Mouse (Mus musculus) limb, embryonic 11.5 days (tissue): ENCODE measurements at regions not wholly inside any gene's neighbourhood (a gene's known extent, or its start where the extent isn't known, plus 50 kb on each side); places are given as distances from the start of the nearest gene placed in this dataset.

Source experiments
- ATAC-seq: fragments of 200-750 bp; cut with Nextera tagmentation; 2 replicates; pipeline ENCODE4 v1.8.0; 2017; ENCODE audit warnings: low read depth; ENCODE audit not compliant: insufficient number of reproducible peaks, low FRiP score, low TSS enrichment
- DNase-seq: peaks from one replicate; pipeline ENCODE4 v3.0.0-alpha.2; 2015; ENCODE audit warnings: low spot score
- H3K27ac ChIP-seq: fragments of 300-500 bp; sonication (generic); replicated peaks from 2 replicates; pipeline ENCODE4 v1.5.1; 2014; ENCODE audit warnings: low read depth, mild to moderate bottlenecking, low read length
- H3K27me3 ChIP-seq: fragments of 300-500 bp; sonication (generic); 2 replicates; pipeline ENCODE4 v1.6.1; 2014; ENCODE audit warnings: mild to moderate bottlenecking, low read length, mixed read lengths; ENCODE audit not compliant: control insufficient read depth, insufficient read depth
- H3K36me3 ChIP-seq: fragments of 300-500 bp; sonication (generic); 2 replicates; pipeline ENCODE4 v1.6.1; 2014; ENCODE audit warnings: mild to moderate bottlenecking, low read length, moderate library complexity, mixed read lengths; ENCODE audit not compliant: control insufficient read depth, insufficient read depth
- H3K4me1 ChIP-seq: fragments of 300-500 bp; sonication (generic); 2 replicates; pipeline ENCODE4 v1.6.1; 2014; ENCODE audit warnings: low read length, mixed read lengths; ENCODE audit not compliant: control insufficient read depth, insufficient read depth
- H3K4me2 ChIP-seq: fragments of 300-500 bp; sonication (generic); 2 replicates; pipeline ENCODE4 v1.6.1; 2014; ENCODE audit warnings: low read depth, mild to moderate bottlenecking, moderate library complexity; ENCODE audit not compliant: severe bottlenecking
- H3K4me3 ChIP-seq: fragments of 300-500 bp; sonication (generic); 2 replicates; pipeline ENCODE4 v1.5.1; 2014; ENCODE audit warnings: low read depth, low read length
- H3K9ac ChIP-seq: fragments of 300-500 bp; sonication (generic); 2 replicates; pipeline ENCODE4 v1.6.1; 2014; ENCODE audit warnings: mild to moderate bottlenecking, low read length
- H3K9me3 ChIP-seq: fragments of 300-500 bp; sonication (generic); 2 replicates; pipeline ENCODE4 v1.6.1; 2016; ENCODE audit warnings: low read length; ENCODE audit not compliant: control insufficient read depth
- WGBS: fragments of 180-500 bp; shearing (Covaris S2); extraction: QIAGEN DNeasy Blood & Tissue Kit; methylation state at CpG from one replicate; pipeline ENCODE4 v1.1.7; 2014; 5-methylcytosine and 5-hydroxymethylcytosine counted together

DNA sequence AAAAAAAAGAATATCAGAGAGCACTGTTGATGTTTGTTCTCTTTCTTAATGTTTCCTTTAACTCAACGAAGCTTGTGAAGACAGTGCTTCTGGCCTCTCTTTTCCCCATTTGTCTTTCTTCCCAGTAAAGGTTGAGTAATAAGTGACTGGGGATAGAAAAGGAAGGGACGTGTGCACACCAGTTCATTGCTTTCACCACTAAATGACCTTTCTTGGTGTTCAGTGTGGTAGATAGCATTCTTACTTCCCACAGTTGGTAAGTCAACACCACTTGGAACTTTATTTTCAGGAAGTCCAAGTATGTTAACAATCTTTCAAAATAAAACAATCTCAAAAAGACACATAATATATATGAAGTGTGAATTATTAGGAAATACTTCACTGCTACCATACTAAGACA, 801.2 kb upstream of the Adgrl2 start:
- H3K4me3 ChIP-seq, result no peak overlapping the region
- ATAC-seq (no peak), DNase-seq (no peak)
- 85% methylated on average over 2 of the region's 2 CpGs for WGBS
- no peaks in the 10 kb centered on the region for H3K4me1 ChIP-seq
- no peaks in the 10 kb centered on the region for H3K27me3 ChIP-seq
- no peaks in the 10 kb centered on the region for H3K36me3 ChIP-seq
- H3K9me3 ChIP-seq, result no peaks in the 10 kb centered on the region
- H3K27ac ChIP-seq, result no peak overlapping the region
- H3K9ac ChIP-seq, result no peak overlapping the region
- no peak overlapping the region for H3K4me2 ChIP-seq

DNA sequence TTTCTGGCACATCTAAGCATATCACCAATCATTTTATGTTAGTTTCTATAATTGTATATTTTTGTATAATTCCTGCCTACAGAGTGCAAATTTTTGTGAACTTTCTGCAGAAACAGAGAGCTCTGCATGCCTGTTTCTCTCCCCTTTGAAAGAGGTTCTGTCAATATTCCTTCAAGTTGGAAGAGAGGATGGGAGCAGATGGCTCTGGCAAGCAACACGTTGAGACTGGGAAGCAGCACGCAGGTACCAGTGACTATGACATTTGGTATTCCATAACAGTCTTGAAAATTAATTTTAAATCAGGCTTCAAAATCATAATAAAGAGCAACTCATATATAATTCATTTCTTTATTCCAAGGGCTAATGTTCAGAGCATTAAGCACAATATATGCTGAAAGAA, 795.7 kb upstream of the Adgrl2 start:
- Histone ChIP-seq H3K4me2 (no peak overlapping the region), H3K9ac (no peak overlapping the region), H3K9me3 (no peaks in the 10 kb centered on the region), H3K27me3 (no peaks in the 10 kb centered on the region), H3K27ac (no peak overlapping the region), H3K36me3 (no peaks in the 10 kb centered on the region), H3K4me1 (no peaks in the 10 kb centered on the region), H3K4me3 (no peak overlapping the region)
- 90% methylated on average over 2 of the region's 2 CpGs for WGBS
- DNase-seq (no peak), ATAC-seq (no peak)

DNA sequence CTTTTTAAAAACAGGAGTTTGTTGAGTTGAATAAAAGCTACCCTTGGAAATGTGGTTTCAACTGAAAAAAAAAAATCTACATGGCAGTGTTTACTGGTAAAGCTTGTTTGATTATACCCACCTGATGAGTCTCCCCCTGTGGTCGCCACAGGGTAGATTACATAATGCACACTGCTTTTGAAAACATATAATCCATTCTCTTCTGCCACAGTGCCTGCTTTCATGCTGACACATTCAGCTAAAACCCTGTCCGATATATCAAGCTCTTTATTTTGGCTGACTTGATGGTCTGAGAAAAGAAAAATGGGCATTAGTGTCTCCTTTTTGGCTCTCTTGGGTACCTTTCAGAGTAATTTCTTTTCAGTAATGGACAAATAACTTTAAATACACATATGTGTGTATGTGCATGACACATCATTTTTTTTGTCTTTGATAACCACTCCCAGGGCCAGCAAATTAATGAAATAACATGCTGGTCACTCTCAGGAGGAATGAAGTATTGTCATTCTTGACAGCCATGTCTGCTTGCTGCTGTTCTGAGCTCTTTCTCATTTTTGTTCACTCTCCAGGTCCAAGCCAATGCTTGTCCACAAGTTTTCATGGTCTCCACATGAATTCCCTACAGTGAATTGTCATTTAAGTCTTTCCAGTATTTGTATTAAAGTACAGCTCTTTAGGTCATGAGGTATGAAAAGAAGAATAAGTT, 793.7 kb upstream of the Adgrl2 start:
- Histone ChIP-seq H3K4me2 (no peak overlapping the region), H3K36me3 (no peaks in the 10 kb centered on the region), H3K9me3 (no peaks in the 10 kb centered on the region), H3K27ac (no peak overlapping the region), H3K4me1 (no peaks in the 10 kb centered on the region), H3K27me3 (no peaks in the 10 kb centered on the region), H3K9ac (no peak overlapping the region), H3K4me3 (no peak overlapping the region)
- no peak for ATAC-seq
- DNase-seq, result no peak
- WGBS, result 87% methylated on average over 2 of the region's 2 CpGs

DNA sequence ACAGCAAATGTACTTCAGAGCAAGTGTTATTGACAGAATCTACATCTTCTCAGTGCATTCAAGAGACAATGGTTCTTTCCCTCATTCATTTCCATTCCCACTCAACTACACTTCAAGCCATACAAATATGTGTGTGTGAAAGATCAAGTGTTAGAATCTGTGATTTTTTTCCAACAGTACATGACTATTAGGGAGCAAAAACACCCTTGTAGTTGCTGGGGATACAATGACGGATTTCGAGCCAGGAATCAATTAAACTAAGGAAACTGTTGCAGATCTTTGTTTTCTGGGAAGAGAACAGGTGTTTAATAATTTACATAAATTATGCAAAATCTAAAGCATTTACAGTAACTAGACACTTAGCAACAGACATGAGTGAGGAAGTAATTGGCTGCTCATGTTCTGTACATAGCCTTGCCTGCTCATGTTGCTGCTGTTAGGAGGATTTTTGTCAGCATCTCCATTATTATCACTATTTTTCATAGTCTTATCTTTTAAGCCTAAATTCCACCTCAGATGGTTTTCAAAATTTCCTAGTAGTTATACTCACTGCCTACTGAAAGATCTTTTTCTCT, 777.6 kb upstream of the Adgrl2 start:
- WGBS, result 87% methylated on average over 2 of the region's 2 CpGs
- H3K4me2 ChIP-seq, result no peak overlapping the region
- no peaks in the 10 kb centered on the region for H3K27me3 ChIP-seq
- H3K36me3 ChIP-seq, result no peaks in the 10 kb centered on the region
- H3K4me1 ChIP-seq, result no peaks in the 10 kb centered on the region
- DNase-seq (no peak), ATAC-seq (no peak)
- no peak overlapping the region for H3K27ac ChIP-seq
- H3K4me3 ChIP-seq, result no peak overlapping the region
- no peak overlapping the region for H3K9ac ChIP-seq
- H3K9me3 ChIP-seq, result no peaks in the 10 kb centered on the region

DNA sequence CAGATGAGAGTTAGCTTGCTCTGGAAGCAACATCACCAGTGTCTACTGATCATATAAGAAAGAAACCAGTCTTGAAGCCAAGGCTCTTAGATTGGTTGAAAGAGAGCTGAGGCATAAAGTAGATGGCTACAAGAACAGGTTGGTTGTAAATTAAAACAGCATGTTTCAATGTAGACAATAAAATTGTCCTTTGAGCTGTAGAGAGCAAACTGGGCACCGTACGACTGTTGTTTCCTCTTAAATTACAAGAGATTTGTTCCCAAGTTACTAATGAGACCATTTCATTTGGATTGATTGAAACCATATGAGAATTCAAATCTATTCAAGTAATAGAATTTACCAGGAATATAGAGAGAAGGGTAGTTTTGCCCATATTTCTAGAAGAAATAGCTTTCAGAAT, 770.9 kb upstream of the Adgrl2 start:
- H3K9me3 ChIP-seq, result no peaks in the 10 kb centered on the region
- 0 out of 2 replicates have a peak, but pooled peaks cover 3% of the 10 kb centered on the region for H3K4me1 ChIP-seq
- WGBS, result 21% methylated on average over 2 of the region's 2 CpGs
- no peak for ATAC-seq
- no peak overlapping the region for H3K27ac ChIP-seq
- H3K4me3 ChIP-seq, result no peak overlapping the region
- no peaks in the 10 kb centered on the region for H3K36me3 ChIP-seq
- DNase-seq, result no peak
- no peak overlapping the region for H3K4me2 ChIP-seq
- no peak overlapping the region for H3K9ac ChIP-seq
- H3K27me3 ChIP-seq, result no peaks in the 10 kb centered on the region

DNA sequence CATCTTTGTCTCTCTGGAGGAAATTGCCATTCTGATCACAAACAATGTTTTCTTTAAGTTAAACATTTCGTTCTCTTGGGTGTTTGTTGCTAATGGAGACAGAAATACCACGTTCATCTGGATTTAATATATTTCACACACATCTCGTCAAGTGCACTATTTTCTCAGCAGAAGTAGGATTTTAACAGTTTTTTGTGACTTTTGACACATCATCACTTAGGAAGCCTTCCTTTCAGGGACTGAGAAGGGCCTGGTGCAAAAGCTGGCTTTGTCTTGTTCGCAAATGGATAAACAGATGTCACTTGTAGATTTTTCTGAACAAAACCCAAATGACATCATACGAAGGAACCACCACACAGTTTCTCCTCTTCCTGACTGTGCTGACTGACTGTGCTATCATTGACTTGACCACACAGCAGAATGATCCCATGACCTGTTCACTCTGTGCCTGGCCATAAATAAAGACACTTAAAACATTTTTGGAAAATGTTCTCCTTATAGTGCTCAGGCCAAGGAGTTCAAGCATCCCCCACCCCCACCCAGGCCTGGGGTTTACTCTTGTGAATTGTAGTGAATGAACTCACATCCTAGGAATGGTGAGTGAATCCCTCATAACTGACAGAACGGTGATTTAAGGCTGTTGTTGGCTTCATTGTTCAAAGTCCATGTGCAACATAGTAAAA, 767.7 kb upstream of the Adgrl2 start:
- no peak overlapping the region for H3K4me2 ChIP-seq
- no peak overlapping the region for H3K9ac ChIP-seq
- H3K36me3 ChIP-seq, result no peaks in the 10 kb centered on the region
- 57% methylated on average over 6 of the region's 6 CpGs for WGBS
- 0 out of 2 replicates have a peak, but pooled peaks cover 3% of the 10 kb centered on the region for H3K4me1 ChIP-seq
- DNase-seq (no peak), ATAC-seq (peak; percentile 47; the same call in 1 of the 2 replicates)
- H3K9me3 ChIP-seq, result no peaks in the 10 kb centered on the region
- no peaks in the 10 kb centered on the region for H3K27me3 ChIP-seq
- H3K27ac ChIP-seq, result no peak overlapping the region
- no peak overlapping the region for H3K4me3 ChIP-seq

DNA sequence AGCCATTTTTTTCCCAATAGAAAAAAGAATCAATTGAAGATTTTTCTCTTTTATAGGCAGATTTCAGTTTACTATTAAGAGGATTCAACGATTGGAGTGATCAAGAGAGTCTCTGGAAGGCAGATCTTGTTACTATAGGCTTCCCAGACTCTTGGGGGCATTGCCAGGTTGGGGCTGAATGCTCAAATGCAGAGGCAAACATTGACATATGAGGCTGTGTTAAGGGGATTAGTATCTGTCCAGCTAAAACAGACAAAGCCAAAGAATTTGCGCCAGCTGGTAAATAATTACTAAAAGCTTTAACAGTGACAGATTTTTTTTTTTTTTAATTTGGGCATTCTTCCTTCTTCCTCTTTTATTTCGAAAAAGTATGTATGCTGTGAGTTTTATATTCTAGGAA, 745.7 kb upstream of the Adgrl2 start:
- ATAC-seq, result no peak
- 79% methylated on average over 3 of the region's 3 CpGs for WGBS
- no peak overlapping the region for H3K4me2 ChIP-seq

DNA sequence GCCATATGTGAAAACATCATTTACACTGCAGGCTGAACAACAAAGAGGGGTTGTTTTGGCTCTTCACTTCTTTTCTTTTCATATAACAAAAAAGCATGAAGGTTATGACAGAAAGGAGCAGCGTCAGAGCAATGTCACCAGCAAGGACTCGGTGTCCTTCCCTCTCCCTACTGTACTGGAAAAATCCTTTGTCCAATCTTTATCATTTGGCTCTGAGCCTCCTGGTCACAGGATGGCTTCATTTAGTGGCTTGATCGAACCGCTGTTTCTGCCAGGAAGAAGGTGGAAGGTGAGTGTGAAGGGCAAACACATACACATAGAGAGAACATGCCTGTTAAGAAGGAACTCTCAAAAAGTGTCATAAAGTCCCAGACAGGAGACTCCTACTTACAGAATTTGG, 735.9 kb upstream of the Adgrl2 start:
- Histone ChIP-seq H3K36me3 (no peaks in the 10 kb centered on the region), H3K4me3 (no peak overlapping the region), H3K4me1 (no peaks in the 10 kb centered on the region), H3K27me3 (no peaks in the 10 kb centered on the region), H3K9ac (no peak overlapping the region), H3K9me3 (no peaks in the 10 kb centered on the region), H3K4me2 (no peak overlapping the region), H3K27ac (no peak overlapping the region)
- no peak for DNase-seq
- WGBS, result 84% methylated on average over 4 of the region's 4 CpGs
- ATAC-seq, result no peak

More for the DNA sequence above, 745.7 kb upstream of the Adgrl2 start:
- no peak overlapping the region for H3K9ac ChIP-seq
- no peak for DNase-seq
- no peak overlapping the region for H3K4me3 ChIP-seq
- no peaks in the 10 kb centered on the region for H3K4me1 ChIP-seq
- no peaks in the 10 kb centered on the region for H3K9me3 ChIP-seq
- H3K36me3 ChIP-seq, result no peaks in the 10 kb centered on the region
- H3K27ac ChIP-seq, result no peak overlapping the region
- H3K27me3 ChIP-seq, result no peaks in the 10 kb centered on the region
